ENCODE assay signal across 21 mouse cellular contexts in genomic region chr10:9164333-9164732, GRCm38 (mm10).
DNase-seq lines count a peak whose midpoint lies in the region; ATAC-seq and TF ChIP-seq lines count a peak whose summit lies in the region.
"Had no signal": no experiment of that assay in that cellular context is flagged by ENCODE, and none has a peak within 500 bp of the region (broad histone marks: within the 10 kb centered on the region; RNA-seq: fewer than 3 reads in every experiment).

No protein-coding gene starts in this region.

- 83% methylated on average over 7 of the region's 7 CpGs for WGBS in hindbrain, embryonic 12.5 days
- WGBS in hindbrain, embryonic 16.5 days: 68% methylated on average over 7 of the region's 7 CpGs
- WGBS in midbrain, embryonic 12.5 days: 88% methylated on average over 7 of the region's 7 CpGs
- WGBS in midbrain, embryonic 10.5 days: 92% methylated on average over 7 of the region's 7 CpGs
- WGBS in midbrain, postnatal 0 days: 56% methylated on average over 7 of the region's 7 CpGs

- ATAC-seq in hindbrain, embryonic 12.5 days (ENCODE audit: low FRiP score): no peak
- ATAC-seq in hindbrain, embryonic 16.5 days: no peak
- no peak for ATAC-seq in midbrain, embryonic 12.5 days (ENCODE audit: low FRiP score, low read depth)
- ATAC-seq in midbrain, postnatal 0 days (ENCODE audit: low FRiP score): no peak
- ATAC-seq: CD4-positive, CD25-positive, alpha-beta regulatory T cell, adult 4 months; Patski had no signal

- peaks cover 7% of the 10 kb centered on the region; the same call in 1 of the 2 replicates for H3K9me3 ChIP-seq in hindbrain, embryonic 12.5 days (replicated peaks)
- H3K9me3 ChIP-seq in hindbrain, embryonic 16.5 days (ENCODE audit: control insufficient read depth, low read length): no peaks in the 10 kb centered on the region
- 0 out of 2 replicates have a peak, but pooled peaks cover 6% of the 10 kb centered on the region for H3K9me3 ChIP-seq in midbrain, embryonic 12.5 days
- H3K9me3 ChIP-seq in midbrain, embryonic 10.5 days (replicated peaks): peaks cover 12% of the 10 kb centered on the region
- no peaks in the 10 kb centered on the region for H3K9me3 ChIP-seq in midbrain, postnatal 0 days (ENCODE audit: low read length)
- H3K9me3 ChIP-seq: embryonic facial prominence, embryonic 15.5 days; lung, embryonic 15.5 days had no signal

- peak; percentile 62 for TF ChIP-seq CTCF in midbrain, postnatal 0 days (IDR thresholded peaks at IDR 0.05)

- no peaks in the 10 kb centered on the region for H3K36me3 ChIP-seq in hindbrain, embryonic 12.5 days
- H3K36me3 ChIP-seq in hindbrain, embryonic 16.5 days (ENCODE audit: control insufficient read depth, insufficient read depth, low read length): no peaks in the 10 kb centered on the region
- H3K36me3 ChIP-seq in midbrain, embryonic 12.5 days: no peaks in the 10 kb centered on the region
- H3K36me3 ChIP-seq in midbrain, embryonic 10.5 days: no peaks in the 10 kb centered on the region; the same call in 1 of the 2 replicates
- no peaks in the 10 kb centered on the region for H3K36me3 ChIP-seq in midbrain, postnatal 0 days (ENCODE audit: insufficient read depth, low read length)
- H3K36me3 ChIP-seq: embryonic facial prominence, embryonic 15.5 days; limb, embryonic 12.5 days; liver, embryonic 13.5 days; lung, embryonic 15.5 days had no signal

- H3K9ac ChIP-seq in hindbrain, embryonic 12.5 days: no peak overlapping the region
- H3K9ac ChIP-seq in hindbrain, embryonic 16.5 days (ENCODE audit: low read depth, low read length): no peak overlapping the region
- H3K9ac ChIP-seq in midbrain, embryonic 12.5 days (replicated peaks): no peak overlapping the region
- H3K9ac ChIP-seq in midbrain, postnatal 0 days (replicated peaks; ENCODE audit: low read length, poor library complexity, severe bottlenecking): no peak overlapping the region
- H3K9ac ChIP-seq: embryonic facial prominence, embryonic 15.5 days; limb, embryonic 12.5 days; liver, embryonic 13.5 days; lung, embryonic 15.5 days had no signal

- H3K4me2 ChIP-seq in hindbrain, embryonic 12.5 days (replicated peaks): no peak overlapping the region
- no peak overlapping the region for H3K4me2 ChIP-seq in hindbrain, embryonic 16.5 days (ENCODE audit: low read length)
- no peak overlapping the region for H3K4me2 ChIP-seq in midbrain, embryonic 12.5 days (replicated peaks)
- H3K4me2 ChIP-seq in midbrain, postnatal 0 days (ENCODE audit: low read depth, low read length, poor library complexity, severe bottlenecking): no peak overlapping the region
- H3K4me2 ChIP-seq: embryonic facial prominence, embryonic 15.5 days; heart, embryonic 11.5 days; limb, embryonic 12.5 days; liver, embryonic 13.5 days; lung, embryonic 15.5 days had no signal

- H3K27me3 ChIP-seq in hindbrain, embryonic 12.5 days: no peaks in the 10 kb centered on the region
- H3K27me3 ChIP-seq in hindbrain, embryonic 16.5 days (replicated peaks; ENCODE audit: control insufficient read depth, insufficient read depth, low read length): no peaks in the 10 kb centered on the region
- peaks cover 35% of the 10 kb centered on the region for H3K27me3 ChIP-seq in midbrain, embryonic 12.5 days
- H3K27me3 ChIP-seq in midbrain, embryonic 10.5 days (ENCODE audit: low read depth, poor library complexity, severe bottlenecking): peaks cover 51% of the 10 kb centered on the region
- no peaks in the 10 kb centered on the region for H3K27me3 ChIP-seq in midbrain, postnatal 0 days (ENCODE audit: insufficient read depth, low read length)
- H3K27me3 ChIP-seq: embryonic facial prominence, embryonic 15.5 days; limb, embryonic 12.5 days; liver, embryonic 13.5 days; lung, embryonic 15.5 days had no signal

- DNase-seq in cerebellum, postnatal 10 days: peak; percentile 52 to 54
- no peak for DNase-seq in cerebellum, adult 8-10 months
- no peak for DNase-seq in midbrain, embryonic 10.5 days (ENCODE audit: low spot score)
- DNase-seq in midbrain, postnatal 0 days (ENCODE audit: low spot score): peak; percentile 39
- DNase-seq in spleen, postnatal 4 days (ENCODE audit: low spot score in 2 of 2): no peak
- DNase-seq: adrenal gland, adult 8-10 months; cerebellum, postnatal 25 days; heart, postnatal 10 days; kidney, adult 18-20 months; liver, embryonic 13.5 days; lung, postnatal 4 days had no signal

- H3K4me1 ChIP-seq in hindbrain, embryonic 12.5 days: no peaks in the 10 kb centered on the region
- H3K4me1 ChIP-seq in hindbrain, embryonic 16.5 days (ENCODE audit: control insufficient read depth, insufficient read depth, low read depth, low read length): no peaks in the 10 kb centered on the region
- no peaks in the 10 kb centered on the region for H3K4me1 ChIP-seq in midbrain, embryonic 12.5 days
- H3K4me1 ChIP-seq in midbrain, embryonic 10.5 days: peaks cover 3% of the 10 kb centered on the region
- H3K4me1 ChIP-seq in midbrain, postnatal 0 days (ENCODE audit: insufficient read depth, low read length): no peaks in the 10 kb centered on the region; the same call in 1 of the 2 replicates
- H3K4me1 ChIP-seq: embryonic facial prominence, embryonic 15.5 days; limb, embryonic 12.5 days; liver, embryonic 13.5 days; lung, embryonic 15.5 days had no signal

- H3K4me3 ChIP-seq in hindbrain, embryonic 12.5 days: no peak overlapping the region
- no peak overlapping the region for H3K4me3 ChIP-seq in hindbrain, embryonic 16.5 days (ENCODE audit: low read length)
- H3K4me3 ChIP-seq in midbrain, embryonic 12.5 days: no peak overlapping the region
- H3K4me3 ChIP-seq in midbrain, embryonic 10.5 days: no peak overlapping the region
- no peak overlapping the region for H3K4me3 ChIP-seq in midbrain, postnatal 0 days (ENCODE audit: low read depth, low read length)
- H3K4me3 ChIP-seq: embryonic facial prominence, embryonic 15.5 days; limb, embryonic 12.5 days; liver, embryonic 13.5 days; lung, embryonic 15.5 days had no signal

- 0 out of 2 replicates have a peak overlapping the region, but pooled peaks have one; percentile 57 for H3K27ac ChIP-seq in hindbrain, embryonic 12.5 days
- H3K27ac ChIP-seq in hindbrain, embryonic 16.5 days (ENCODE audit: low read depth, low read length): no peak overlapping the region
- peak overlapping the region; percentile 11; the same call in 1 of the 2 replicates for H3K27ac ChIP-seq in midbrain, embryonic 12.5 days (replicated peaks)
- H3K27ac ChIP-seq in midbrain, embryonic 10.5 days (replicated peaks): no peak overlapping the region
- no peak overlapping the region for H3K27ac ChIP-seq in midbrain, postnatal 0 days (ENCODE audit: low read depth, low read length)
- H3K27ac ChIP-seq: embryonic facial prominence, embryonic 15.5 days; kidney, postnatal 0 days; limb, embryonic 12.5 days; liver, embryonic 13.5 days; lung, embryonic 15.5 days had no signal

Comparison
In these comparisons a context has a peak if more than half of its experiments do, and no peak if none do; other contexts are left out.
1. DNase-seq: peak in cerebellum, postnatal 10 days (2 of 2) and midbrain, postnatal 0 days (single experiment); none in cerebellum, adult 8-10 months (single experiment), midbrain, embryonic 10.5 days (single experiment) and spleen, postnatal 4 days (0 of 2).
2. H3K27ac ChIP-seq: peak in hindbrain, embryonic 12.5 days (single experiment) and midbrain, embryonic 12.5 days (single experiment); none in hindbrain, embryonic 16.5 days (single experiment), midbrain, embryonic 10.5 days (single experiment) and midbrain, postnatal 0 days (single experiment).